Mouse (Mus musculus) layer of hippocampus, postnatal 36 days (tissue): ENCODE data around the gene Sprr2i. TPM values are rescaled to one million over a fixed set of nuclear protein-coding genes. Genes with fewer than 3 reads are reported as not detected.

Experiments
- DNase-seq, 2 experiments: peaks; one replicate each; pipeline ENCODE4 v3.0.0; 2022
- total RNA-seq, 2 experiments: library from RNA; stranded (reverse); gene quantifications; 2 replicates each; pipeline ENCODE4 v1.2.3; 2021

Gene Sprr2i
- not detected for total RNA-seq

GRCm38 (mm10) chr3:92407691-92408090 is at the start of gene Sprr2i:
Gene Sprr2i, plus strand, starts transcription at chr3:92407991.
- DNase-seq: no peak

GRCm38 (mm10) chr3:92361619-92362018 is 46.2 kb upstream of the Sprr2i start:
- no peak for DNase-seq

DNA sequence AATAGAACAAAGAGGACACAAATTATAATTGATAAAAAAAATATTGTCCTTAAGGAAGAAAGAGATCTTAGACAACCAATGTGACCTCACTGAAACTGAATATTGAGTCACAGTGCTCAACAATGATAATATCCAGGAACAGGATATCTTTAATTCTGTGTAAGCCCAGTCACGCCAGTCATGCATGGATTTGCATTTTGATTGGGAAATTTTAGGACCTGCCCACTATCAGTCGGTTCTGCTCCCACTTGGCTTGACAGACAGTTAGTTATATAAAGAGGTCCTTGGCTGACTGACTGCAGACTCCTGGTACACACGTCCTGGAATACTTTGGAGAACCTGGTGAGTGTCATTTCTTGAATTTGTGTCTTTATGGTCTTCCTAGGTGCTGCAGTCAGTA is 42.9 kb upstream of the Sprr2i start, which contains the start of gene Sprr2f:
Gene Sprr2f (plus strand): TSS at position 301 of the 400 bp plus-strand sequence.
- no peak for DNase-seq

DNA sequence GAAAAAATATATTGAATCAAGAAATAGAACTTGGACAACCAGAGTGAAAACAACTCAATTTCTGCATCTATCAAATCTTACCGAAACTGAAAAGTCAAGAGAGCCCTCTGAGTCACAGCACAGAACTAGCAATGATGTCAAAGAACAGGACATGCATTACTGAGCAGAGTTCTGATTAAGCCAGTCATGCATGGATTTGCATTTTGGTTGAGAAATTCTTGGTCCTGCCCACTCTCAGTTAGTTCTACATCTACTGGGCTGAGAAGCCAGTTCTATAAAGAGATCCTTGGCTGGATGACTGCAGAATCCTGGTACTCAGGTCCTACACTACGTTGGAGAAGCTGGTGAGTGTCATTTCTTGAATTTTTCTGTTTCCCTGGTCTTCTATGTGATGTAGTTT is 34.2 kb upstream of the Sprr2i start:
- DNase-seq: no peak

- no peak for DNase-seq
Observed at GRCm38 (mm10) chr3:92385385-92385784, 22.4 kb upstream of the Sprr2i start, which contains the start of gene Sprr2h. Gene Sprr2h, plus strand, starts transcription at chr3:92385685.

- no peak for DNase-seq
Observed at GRCm38 (mm10) chr3:92394301-92394700, 13.5 kb upstream of the Sprr2i start.

- no peak for DNase-seq
Observed at GRCm38 (mm10) chr3:92417782-92418181, 10.0 kb downstream of the Sprr2i start, which contains the start of gene Sprr2j-ps. Gene Sprr2j-ps, plus strand, starts transcription at chr3:92418082.

GRCm38 (mm10) chr3:92429323-92429722 is 21.5 kb downstream of the Sprr2i start, which contains the start of gene Gm9774:
Gene Gm9774, minus strand, starts transcription at chr3:92429423.
- no peak for DNase-seq

DNA sequence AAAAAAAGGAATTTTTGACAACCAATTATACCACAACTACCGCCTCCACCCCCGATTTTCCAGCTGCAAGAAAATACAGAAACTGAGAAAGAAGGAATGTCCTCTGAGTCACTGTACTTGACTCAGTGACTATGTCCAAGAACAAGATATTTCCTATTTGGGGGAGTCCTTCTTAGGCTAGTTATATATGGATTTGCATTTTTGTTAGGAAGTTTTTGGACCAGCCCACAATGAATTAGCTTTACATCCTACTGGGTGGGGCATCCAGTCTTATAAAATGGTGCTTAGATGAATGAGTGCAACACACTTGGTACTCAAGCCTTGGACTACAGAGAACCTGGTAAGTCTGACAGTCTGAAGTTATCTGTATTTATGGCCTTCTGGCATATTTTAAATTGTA is 24.5 kb downstream of the Sprr2i start, which contains the start of gene Sprr2k:
Gene Sprr2k (plus strand): TSS at position 301 of the 400 bp plus-strand sequence.
- no peak for DNase-seq

- DNase-seq: no peak
Observed at GRCm38 (mm10) chr3:92438689-92439088, 30.9 kb downstream of the Sprr2i start, which contains the start of gene Sprr1b. Gene Sprr1b, minus strand, starts transcription at chr3:92438789.

GRCm38 (mm10) chr3:92440177-92440576 is 32.4 kb downstream of the Sprr2i start:
- DNase-seq: no peak

GRCm38 (mm10) chr3:92455151-92455550 is 47.4 kb downstream of the Sprr2i start:
- no peak for DNase-seq

GRCm38 (mm10) chr3:92458620-92459019 is 50.8 kb downstream of the Sprr2i start, which contains the start of gene Sprr3:
Gene Sprr3, minus strand, starts transcription at chr3:92458720.
- DNase-seq: no peak

Other genes with a start within 250 kb of the Sprr2i start
- gene Sprr2a1, start 192.2 kb upstream of the Sprr2i start, total RNA-seq: not detected
- not detected for gene Sprr2a2, start 192.1 kb upstream of the Sprr2i start, total RNA-seq
- not detected for gene Sprr2a3, start 122.6 kb upstream of the Sprr2i start, total RNA-seq
- gene Sprr2b, start 91.4 kb upstream of the Sprr2i start, total RNA-seq: not detected
- not detected for gene Sprr2d, start 68.9 kb upstream of the Sprr2i start, total RNA-seq
- gene Sprr2e, start 55.8 kb upstream of the Sprr2i start, total RNA-seq: not detected
- gene Sprr2f, start 42.8 kb upstream of the Sprr2i start, total RNA-seq: not detected
- gene Sprr2h, start 22.3 kb upstream of the Sprr2i start, total RNA-seq: not detected
- not detected for gene Sprr2j-ps, start 10.1 kb downstream of the Sprr2i start, total RNA-seq
- 1 to 10 TPM; 1.2 to 3.7 TPM for gene Gm9774, start 21.4 kb downstream of the Sprr2i start, total RNA-seq
- not detected for gene Sprr2k, start 24.6 kb downstream of the Sprr2i start, total RNA-seq
- gene Sprr1b, start 30.8 kb downstream of the Sprr2i start, total RNA-seq: not detected
- gene Sprr3, start 50.7 kb downstream of the Sprr2i start, total RNA-seq: not detected
- not detected for gene Sprr1a, start 77.9 kb downstream of the Sprr2i start, total RNA-seq
- gene Sprr4, start 92.5 kb downstream of the Sprr2i start, total RNA-seq: not detected
- not detected for gene 2310046K23Rik, start 126.5 kb downstream of the Sprr2i start, total RNA-seq
- gene Ivl, start 165.7 kb downstream of the Sprr2i start, total RNA-seq: not detected
- gene Smcp, start 181.0 kb downstream of the Sprr2i start, total RNA-seq: not detected
- gene 2210017I01Rik, start 199.5 kb downstream of the Sprr2i start, total RNA-seq: not detected
- not detected for gene Lce6a, start 213.7 kb downstream of the Sprr2i start, total RNA-seq
- gene Lce1a1, start 240.3 kb downstream of the Sprr2i start, total RNA-seq: not detected
- gene Lce1b, start 248.9 kb downstream of the Sprr2i start, total RNA-seq: not detected